Mouse (Mus musculus) spleen, adult 12 weeks (tissue): ENCODE data around the gene Gm21985.

Experiments used
- DNase-seq: peaks from one replicate; pipeline ENCODE4 v3.0.0; 2022; ENCODE audit warnings: low spot score

Gm21985 gene

GRCm38 (mm10) chr2:112332051-112332898 lies 66.2 kb downstream of the Gm21985 start:
- no peak for DNase-seq

- no peak for DNase-seq
These were observed 71.1 kb downstream of the Gm21985 start for GRCm38 (mm10) chr2:112337211-112337610.

- DNase-seq, result no peak
These were observed 73.6 kb downstream of the Gm21985 start for GRCm38 (mm10) chr2:112339736-112340135.

DNA sequence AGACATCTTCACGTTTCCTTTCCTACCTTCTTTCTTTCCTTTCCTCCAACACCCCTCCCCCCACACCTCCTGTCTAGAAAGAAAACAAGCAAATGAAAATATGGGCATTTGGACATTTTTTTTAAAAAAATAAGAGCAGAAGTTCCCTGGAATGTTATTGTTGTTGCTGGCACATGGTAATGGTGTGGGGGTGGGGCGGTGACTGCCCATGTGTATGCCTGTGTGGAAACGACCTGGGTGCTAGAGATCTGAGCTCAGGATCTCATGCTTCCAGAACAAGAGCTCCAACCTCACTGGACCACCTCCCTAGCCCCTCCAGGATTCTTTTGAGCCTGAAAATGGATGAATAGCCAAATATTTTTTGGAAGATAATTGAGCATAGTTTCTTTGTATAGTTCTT lies 75.0 kb downstream of the Gm21985 start:
- no peak for DNase-seq

DNA sequence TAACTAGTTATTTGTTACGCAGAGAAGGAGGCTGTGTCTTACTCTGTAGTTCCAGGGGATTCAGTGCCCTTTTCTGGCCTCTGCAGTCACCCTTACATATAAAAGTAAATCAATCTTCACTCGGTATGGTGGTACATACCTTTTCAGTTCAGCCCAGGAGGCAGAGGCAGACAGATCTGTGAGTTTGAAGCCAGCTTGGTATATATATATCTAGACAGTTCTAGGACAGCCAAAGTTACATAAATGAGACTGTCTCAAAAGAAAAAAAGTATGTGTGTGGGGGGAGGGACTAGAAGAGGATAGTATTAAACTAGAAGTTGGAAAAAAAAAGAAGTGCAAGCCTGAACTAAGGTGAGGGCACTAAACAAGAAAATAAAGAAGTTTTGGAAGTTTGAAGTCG lies 82.1 kb downstream of the Gm21985 start:
- no peak for DNase-seq

GRCm38 (mm10) chr2:112353685-112354455 lies 87.8 kb downstream of the Gm21985 start:
- no peak for DNase-seq

GRCm38 (mm10) chr2:112359611-112360010 lies 93.5 kb downstream of the Gm21985 start:
- DNase-seq, result no peak

DNA sequence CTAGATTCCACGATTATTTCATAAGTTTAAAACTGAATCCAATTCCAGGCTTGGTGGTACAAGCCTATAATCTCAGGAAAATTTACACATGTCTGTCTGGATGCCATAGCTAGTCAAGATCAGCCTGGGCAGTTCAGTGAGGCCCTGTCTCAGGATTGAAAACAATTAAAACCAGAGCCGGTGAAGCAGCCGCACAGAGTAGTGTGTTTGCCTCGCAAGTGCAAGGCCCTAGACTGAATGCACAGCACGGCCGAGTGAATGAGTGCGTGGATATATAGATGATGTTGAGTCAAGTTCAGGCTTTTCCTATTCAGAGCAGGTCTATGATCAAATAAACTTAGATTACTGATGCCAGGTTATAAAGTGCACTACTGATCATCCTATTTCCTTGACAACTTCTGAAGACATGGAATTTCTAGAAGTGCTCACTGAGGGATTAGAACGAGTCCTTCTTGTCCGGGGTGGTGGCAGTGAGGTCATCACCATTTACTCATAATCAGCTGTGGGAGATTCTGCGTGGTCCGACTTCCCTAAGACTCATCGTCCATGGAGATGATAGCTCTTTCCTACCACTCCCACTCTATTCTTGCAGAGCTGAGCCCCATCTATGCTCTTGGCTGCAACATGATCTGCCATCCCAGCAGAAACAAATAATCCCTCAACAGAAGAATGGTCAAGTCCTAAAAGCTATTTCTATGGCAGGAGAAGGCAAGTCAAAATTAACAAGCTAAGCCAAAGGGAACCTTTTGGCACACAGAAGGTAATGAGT lies 94.1 kb downstream of the Gm21985 start:
- DNase-seq, result no peak

DNA sequence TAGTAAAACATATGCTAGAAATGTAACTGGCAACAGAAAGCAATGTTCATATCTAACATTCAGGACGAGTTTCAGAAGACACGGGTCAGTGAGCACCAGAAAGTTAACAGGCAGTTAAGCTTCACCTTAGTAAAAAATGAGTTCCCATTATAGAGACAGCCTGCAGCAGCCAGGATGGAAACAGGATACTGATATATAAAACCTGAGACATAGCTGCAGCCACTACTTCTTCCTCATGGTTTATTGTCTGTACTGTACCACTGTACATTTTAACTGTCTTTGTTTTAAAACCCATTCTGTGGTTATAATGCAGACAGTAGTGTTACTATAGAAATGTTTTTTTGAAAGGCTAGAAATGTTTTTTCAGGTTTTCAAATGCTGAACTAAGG lies 94.7 kb downstream of the Gm21985 start:
- no peak for DNase-seq

DNA sequence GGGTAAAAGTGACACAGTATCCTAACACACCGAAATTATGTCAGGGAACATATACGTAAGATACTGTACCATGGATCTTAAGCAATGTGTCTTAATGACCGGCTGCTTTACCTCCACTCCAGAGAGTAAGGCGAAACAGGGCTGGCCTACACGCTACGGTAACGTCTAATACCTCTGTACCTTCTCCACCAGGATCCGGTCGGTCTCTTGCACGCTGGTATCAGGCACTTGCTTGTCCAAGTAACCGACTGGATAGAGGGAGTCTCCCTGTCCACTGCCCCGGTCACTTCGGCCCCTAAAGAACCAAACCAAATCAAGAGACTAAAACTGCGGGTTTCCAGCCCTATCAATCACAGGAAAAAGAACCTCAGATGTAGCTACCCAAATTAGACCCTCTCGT lies 101.1 kb downstream of the Gm21985 start:
- DNase-seq, result no peak

- peak; percentile 80 for DNase-seq
These were observed 101.9 kb downstream of the Gm21985 start, which contains the start of gene Emc4 for GRCm38 (mm10) chr2:112367726-112368673. TSS of gene Emc4 (minus strand) at chr2:112368027.

- DNase-seq, result no peak
These were observed 103.8 kb downstream of the Gm21985 start for GRCm38 (mm10) chr2:112369941-112370340.

DNA sequence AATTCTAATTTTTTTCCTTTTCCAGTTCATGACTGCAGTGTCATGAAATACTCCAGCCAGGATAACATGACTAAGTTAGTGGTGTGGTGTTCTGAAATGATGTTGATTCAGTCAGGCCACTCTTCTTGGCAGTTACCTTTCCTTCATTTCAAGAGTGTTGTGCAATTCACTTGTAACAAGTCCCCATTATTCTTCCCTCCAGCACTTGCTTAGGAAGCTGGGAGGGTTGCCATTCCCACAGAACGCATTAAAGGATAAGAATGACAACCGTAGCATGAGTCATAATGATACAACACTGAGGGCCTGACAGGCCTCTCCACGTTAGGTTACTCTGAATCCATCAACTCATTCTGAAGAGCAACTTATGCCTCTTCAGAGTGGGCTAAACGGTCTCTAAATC lies 107.0 kb downstream of the Gm21985 start:
- no peak for DNase-seq

DNA sequence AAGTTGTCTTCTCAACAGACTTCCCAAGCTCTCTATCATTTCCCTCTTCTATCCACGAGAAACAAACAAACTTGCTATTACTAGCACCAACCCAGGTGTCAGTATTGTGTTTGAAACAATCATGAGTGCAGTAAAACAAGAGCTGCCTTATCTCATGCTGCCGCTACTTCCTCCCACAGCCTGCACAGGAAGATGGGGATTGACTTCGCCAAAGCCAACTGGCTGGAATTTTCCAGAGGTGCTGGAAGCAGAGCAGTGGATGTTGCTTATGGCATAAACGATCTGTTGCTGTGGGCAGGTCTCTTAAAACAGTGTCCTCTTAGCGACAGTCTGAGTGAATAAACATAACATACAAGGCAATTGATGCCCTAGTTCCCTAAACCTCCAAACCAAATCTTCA lies 108.5 kb downstream of the Gm21985 start:
- no peak for DNase-seq

DNA sequence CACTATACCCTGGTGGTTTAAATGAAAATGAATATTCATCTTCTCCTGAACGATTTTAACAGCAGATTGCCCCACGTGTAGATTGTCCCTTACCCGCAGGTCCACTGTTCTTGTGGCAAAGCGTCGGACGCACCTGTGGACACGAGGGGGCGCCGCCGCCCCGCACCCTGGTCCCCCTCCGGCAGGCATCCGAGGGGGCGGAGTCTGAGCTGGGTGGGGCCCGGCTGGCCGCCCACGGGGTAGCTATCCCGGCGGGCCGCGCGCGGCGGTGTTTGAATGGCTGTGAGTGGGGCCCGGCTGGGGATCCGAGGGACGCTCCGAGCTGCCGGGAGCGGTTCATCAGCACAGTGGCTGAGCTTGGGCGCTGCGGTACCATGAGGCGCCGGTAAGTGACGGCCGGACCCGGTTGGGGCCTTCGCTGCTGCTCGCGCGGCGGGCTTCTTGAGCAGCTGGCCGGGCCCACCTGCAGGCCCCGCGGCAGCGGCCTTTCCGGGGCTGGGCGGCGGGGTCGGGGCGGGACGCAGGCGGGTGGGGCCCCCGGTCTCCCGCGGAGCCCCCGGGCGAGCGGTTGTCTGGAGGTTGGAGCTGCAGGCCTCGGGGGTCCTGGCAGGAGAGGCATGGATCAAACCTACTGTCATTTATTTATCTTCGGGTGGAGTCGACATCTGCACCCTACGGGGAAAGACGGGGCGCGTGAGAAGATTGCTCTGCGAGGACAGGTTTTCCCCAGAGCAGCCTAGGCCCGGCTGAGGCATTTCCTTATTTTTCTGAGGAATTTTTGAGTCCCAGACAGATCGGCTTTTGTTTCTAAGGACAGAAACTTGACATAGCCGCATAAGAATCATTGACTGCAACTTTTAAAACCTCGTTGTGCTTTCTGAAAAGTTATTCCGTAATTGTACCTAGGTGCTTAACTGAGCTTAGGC lies 113.1 kb downstream of the Gm21985 start, which contains the start of gene Katnbl1:
Gene Katnbl1 (plus strand): TSS at position 239 of the 926 bp plus-strand sequence.
- peak; percentile 92 for DNase-seq

- DNase-seq, result no peak
These were observed 114.0 kb downstream of the Gm21985 start for GRCm38 (mm10) chr2:112380131-112380530.

DNA sequence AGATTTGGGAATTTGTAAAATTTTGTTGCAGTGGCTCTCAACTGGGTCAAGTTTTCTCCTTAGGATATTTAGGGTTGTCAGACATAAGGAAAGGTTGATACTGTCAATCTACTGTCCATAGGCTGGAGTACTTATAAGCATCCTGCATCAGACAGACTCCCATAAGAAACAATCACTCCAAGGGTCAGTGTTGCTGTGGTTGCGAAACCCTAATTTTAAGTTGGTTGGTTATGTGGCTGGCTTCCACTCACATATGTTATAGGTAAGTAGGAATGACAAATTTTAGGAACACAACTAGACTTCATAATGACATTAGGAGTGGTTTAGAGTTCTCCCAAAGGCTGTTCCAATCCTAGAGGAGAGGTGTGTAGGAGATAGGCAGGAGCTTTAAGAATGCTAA lies 115.1 kb downstream of the Gm21985 start:
- no peak for DNase-seq

DNA sequence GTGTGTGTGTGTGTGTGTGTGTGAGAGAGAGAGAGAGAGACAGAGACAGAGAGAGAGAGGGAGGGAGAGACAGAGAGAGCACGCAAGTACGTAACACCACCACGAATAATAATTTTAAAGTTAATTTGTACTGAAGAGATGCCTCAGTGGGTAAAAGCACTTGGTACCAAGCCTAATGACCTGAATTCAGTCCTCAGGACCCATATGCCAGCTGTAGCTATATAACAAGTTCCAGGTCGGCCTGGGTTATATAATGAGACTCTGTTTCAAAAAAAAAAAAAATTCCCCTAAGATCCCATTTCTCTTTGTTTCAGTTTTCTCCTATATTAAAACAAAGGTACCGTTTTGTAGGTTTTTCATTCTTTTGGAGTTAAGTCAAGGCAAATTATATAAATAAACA lies 124.7 kb downstream of the Gm21985 start:
- no peak for DNase-seq

GRCm38 (mm10) chr2:112391346-112392000 lies 125.4 kb downstream of the Gm21985 start:
- no peak for DNase-seq

- DNase-seq, result no peak
These were observed 126.6 kb downstream of the Gm21985 start for GRCm38 (mm10) chr2:112392689-112393088.
